Mouse (Mus musculus) stomach, postnatal 0 days (tissue): ENCODE results near the gene Mab21l3.
"Not testable (repeated sequence)": the region's sequence is repeated elsewhere in the genome, so short reads cannot be mapped to it uniquely, and the experiment has no call there.

ENCODE experiments used
- CTCF ChIP-seq: IDR thresholded peaks from 2 replicates; pipeline ENCODE4 v1.5.1; 2016; ENCODE audit warnings: antibody characterized with exemption, low read depth, mild to moderate bottlenecking, moderate library complexity
- EP300 ChIP-seq: optimal IDR thresholded peaks from 2 replicates; pipeline ENCODE3; 2016; ENCODE audit warnings: antibody characterized with exemption

- not testable (repeated sequence) for TF ChIP-seq CTCF, EP300
Measured at GRCm38 (mm10) chr3:101820708-101821107, 28.1 kb downstream of the Mab21l3 start.
